In genomic region chr6:145122423-145123059, GRCm38 (mm10) we compare ENCODE assay signal across 1 mouse cellular context.
TF ChIP-seq lines count a peak whose summit lies in the region.

No protein-coding gene starts in this region.

TF ChIP-seq in MEL, 35 proteins besides CTCF, POLR2A, EP300 and RAD21 (continued from another document):
- TF ChIP-seq CHD1 (IDR thresholded peaks at IDR 0.05; ENCODE audit: low read depth, low read length) (0 out of 2 replicates have a peak, but pooled peaks have one; percentile 65), E2F4 (IDR thresholded peaks at IDR 0.05; ENCODE audit: borderline replicate concordance, low read depth, low read length) (no peak)
